In genomic region chr1:54924309-54924685, GRCm38 (mm10) we compare ENCODE assay signal across 9 mouse cellular contexts. TPM values are rescaled to one million over a fixed set of nuclear protein-coding genes. Genes with fewer than 3 reads are reported as not detected.
A peak's percentile ranks its signal among the peaks of the same experiment; 100 is the strongest.
DNase-seq lines count a peak whose midpoint lies in the region; ATAC-seq and TF ChIP-seq lines count a peak whose summit lies in the region.
"Had no signal": no experiment of that assay in that cellular context is flagged by ENCODE, and none has a peak within 500 bp of the region (broad histone marks: within the 10 kb centered on the region; RNA-seq: fewer than 3 reads in every experiment).

No protein-coding gene starts in this region.

- DNase-seq in heart, adult 11 months = peak; percentile 89
- no peak for DNase-seq in heart, postnatal 14 days
- DNase-seq in thymus, adult 2 months = peak; percentile 39
- DNase-seq in thymus, adult 18-20 months = no peak
- no peak for DNase-seq in liver, embryonic 13.5 days
- peak; percentile 41 to 46 for DNase-seq in thymus, postnatal 36 days
- no peak for DNase-seq in frontal cortex, adult 2 months (ENCODE audit: extremely low spot score in 1 of 2, low spot score in 1 of 2)
- DNase-seq in cerebellum, postnatal 25 days = no peak

- H3K27me3 ChIP-seq in thymus, adult 2 months (ENCODE audit: control insufficient read depth, insufficient read depth, low read length) = no peaks in the 10 kb centered on the region
- H3K27me3 ChIP-seq in liver, embryonic 13.5 days = peaks cover 44% of the 10 kb centered on the region

- peak overlapping the region; percentile 48 for H3K4me3 ChIP-seq in thymus, adult 2 months (ENCODE audit: control insufficient read depth, insufficient read depth, low read length)
- H3K4me3 ChIP-seq in liver, embryonic 13.5 days (replicated peaks) = no peak overlapping the region
- H3K4me3 ChIP-seq: erythroblast, embryonic 14.5 days had no signal

- H3K4me2 ChIP-seq in liver, embryonic 13.5 days = peak overlapping the region; percentile 82

- H3K4me1 ChIP-seq in thymus, adult 2 months (replicated peaks; ENCODE audit: control insufficient read depth, insufficient read depth, low read length) = peaks cover 27% of the 10 kb centered on the region
- H3K4me1 ChIP-seq in liver, embryonic 13.5 days (replicated peaks) = peaks cover 43% of the 10 kb centered on the region

- TF ChIP-seq POLR2A in thymus, adult 2 months (IDR thresholded peaks at IDR 0.05; ENCODE audit: control insufficient read depth, extremely low read depth, insufficient read depth, low read length, poor library complexity) = no peak

- intact Hi-C loops in heart, postnatal 14 days (cut with DNase I) = no loop called here

- no peaks in the 10 kb centered on the region for H3K36me3 ChIP-seq in thymus, adult 2 months (ENCODE audit: control insufficient read depth, insufficient read depth, low read length)
- no peaks in the 10 kb centered on the region for H3K36me3 ChIP-seq in liver, embryonic 13.5 days

- H3K9me3 ChIP-seq in liver, embryonic 13.5 days (replicated peaks) = no peaks in the 10 kb centered on the region

- TF ChIP-seq CTCF in thymus, adult 2 months (IDR thresholded peaks at IDR 0.05; ENCODE audit: borderline replicate concordance, control insufficient read depth, extremely low read depth, insufficient read depth, low read length, poor library complexity) = no peak

- H3K27ac ChIP-seq in thymus, adult 2 months (ENCODE audit: control insufficient read depth, insufficient read depth, low read length) = peak overlapping the region; percentile 90
- H3K27ac ChIP-seq in liver, embryonic 13.5 days = no peak overlapping the region

- WGBS in thymus, adult 2 months = 17% methylated on average over 4 of the region's 4 CpGs
- WGBS in liver, embryonic 13.5 days (ENCODE audit: insufficient replicate concordance) = 47% methylated on average over 4 of the region's 4 CpGs

- H3K9ac ChIP-seq in liver, embryonic 13.5 days = no peak overlapping the region

- ATAC-seq in liver, embryonic 13.5 days (ENCODE audit: low read depth) = no peak

RNA-seq across cellular contexts. Expression of gene Ankrd44, which starts 1.9 kb away (rescaled TPM):
- 10 to 100 TPM; 15.9 to 16.9 TPM for total RNA-seq in heart, postnatal 14 days (2021)
- 92.6 and 92.9 TPM in 2 replicates for polyA plus RNA-seq in thymus, adult 2 months (2012; rRNA removed)
- polyA plus RNA-seq in liver, embryonic 13.5 days (2015; fragmentation: Nextera tagmentation; extraction: Ambion mirVana) = 3.0 and 3.6 TPM in 2 replicates
- polyA plus RNA-seq in frontal cortex, adult 2 months (2012; rRNA removed) = 15.9 and 18.9 TPM in 2 replicates

Comparison
In these comparisons a context has a peak if more than half of its experiments do, and no peak if none do; other contexts are left out.
1. DNase-seq: peak in heart, adult 11 months (single experiment), thymus, adult 2 months (single experiment) and thymus, postnatal 36 days (2 of 2); none in heart, postnatal 14 days (0 of 2), thymus, adult 18-20 months (0 of 2), liver, embryonic 13.5 days (single experiment), frontal cortex, adult 2 months (0 of 2) and cerebellum, postnatal 25 days (0 of 2).